Mouse (Mus musculus): Measurements from ENCODE around the gene Itgb2. TPM values are rescaled to one million over a fixed set of nuclear protein-coding genes. Genes with fewer than 3 reads are reported as not detected.

The Itgb2 gene
- polyA plus RNA-seq (2017; shearing (Covaris generic)) = 374 TPM

DNA sequence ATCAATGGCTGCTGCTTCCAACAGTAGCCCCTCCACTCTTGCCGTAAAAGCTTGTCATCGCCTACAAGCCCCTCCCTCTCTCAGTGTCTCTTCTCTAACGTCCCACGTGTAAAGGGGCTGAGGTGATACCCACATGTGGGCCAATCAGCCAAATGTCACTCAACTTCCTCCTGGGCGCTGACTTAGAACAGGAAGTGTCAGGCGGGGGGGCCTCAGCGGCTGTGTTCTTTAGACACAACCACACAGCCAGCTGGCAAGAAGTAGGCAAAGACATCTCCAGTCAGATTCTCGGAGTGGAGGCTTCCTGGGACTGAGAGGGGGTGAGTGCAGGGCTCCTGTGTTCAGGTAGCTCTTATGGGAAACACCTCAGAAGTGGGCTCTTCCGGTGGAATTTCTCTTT lies at the start of gene Itgb2:
Gene Itgb2, plus strand, starts transcription at position 113 of the 400 bp plus-strand sequence.

GRCm38 (mm10) chr10:77515385-77516348 lies 14.4 kb upstream of the Itgb2 start, which contains the start of gene Fam207a:
Fam207a (minus strand) TSS chr10:77515785.

GRCm38 (mm10) chr10:77581408-77582284 lies 51.6 kb downstream of the Itgb2 start, which contains the start of gene Pttg1ip:
Pttg1ip (plus strand) TSS chr10:77581720.

DNA sequence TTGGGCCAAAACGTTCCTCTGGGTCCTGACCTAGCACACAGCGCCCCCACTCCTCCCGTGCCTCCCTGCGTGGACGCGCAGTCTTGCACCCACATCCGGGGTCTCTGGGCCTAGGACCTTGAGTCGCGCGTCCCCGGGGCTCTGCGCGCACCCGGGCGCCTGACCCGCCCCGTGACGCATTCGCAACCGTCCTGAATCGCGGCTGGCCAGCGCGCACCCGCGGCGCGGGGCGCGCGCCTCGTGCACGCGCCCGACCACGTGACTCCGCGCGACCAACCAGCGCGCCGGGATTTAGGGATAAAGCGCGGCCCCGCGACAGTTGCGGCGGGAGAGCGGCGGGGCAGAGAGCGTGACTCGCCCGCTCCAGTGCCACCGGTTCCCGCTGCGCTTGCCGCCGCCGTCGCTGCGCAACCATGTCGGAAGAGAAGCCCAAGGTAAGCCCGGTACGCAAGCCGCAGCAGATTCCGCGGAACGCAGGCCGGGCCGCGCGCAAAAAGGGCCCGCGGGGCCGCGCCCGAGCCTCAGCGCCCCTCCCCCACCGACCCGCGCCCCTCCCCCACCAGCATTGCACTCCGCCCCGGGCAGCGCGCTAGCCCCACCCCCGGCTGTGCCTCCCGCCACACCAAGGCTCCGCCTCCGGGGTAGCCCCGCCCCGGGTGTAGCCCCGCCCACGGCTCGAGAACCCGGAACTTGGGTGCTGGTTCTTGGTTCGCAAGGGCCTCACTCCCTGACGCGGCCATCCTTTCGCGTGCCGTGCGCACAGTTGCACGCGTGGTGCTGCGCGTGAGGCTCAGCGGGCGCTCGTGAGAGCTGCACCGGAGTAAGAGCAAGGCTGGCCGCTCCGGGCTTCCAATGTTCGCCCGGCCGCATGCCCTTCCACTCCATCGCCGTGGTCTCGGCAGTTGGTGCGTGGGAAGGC lies 76.1 kb downstream of the Itgb2 start, which contains the start of the genes Sumo3 and Gm49325:
Gene Sumo3, plus strand, starts transcription at position 190 of the 919 bp plus-strand sequence.
Gene Gm49325, plus strand, starts transcription at position 290 of the 919 bp plus-strand sequence.

Other genes starting within 250 kb of the Itgb2 start
- 1.5 TPM for gene Adarb1, start 112.0 kb upstream of the Itgb2 start, polyA plus RNA-seq (2017; shearing (Covaris generic))
- 32.0 TPM for gene Fam207a, start 14.5 kb upstream of the Itgb2 start, polyA plus RNA-seq (2017; shearing (Covaris generic))
- gene Pttg1ip, start 51.5 kb downstream of the Itgb2 start, polyA plus RNA-seq (2017; shearing (Covaris generic)) = 123 TPM
- 113 TPM for gene Sumo3, start 75.8 kb downstream of the Itgb2 start, polyA plus RNA-seq (2017; shearing (Covaris generic))
- gene Gm49325, start 75.9 kb downstream of the Itgb2 start, polyA plus RNA-seq (2017; shearing (Covaris generic)) = not detected
- gene Ube2g2, start 92.0 kb downstream of the Itgb2 start, polyA plus RNA-seq (2017; shearing (Covaris generic)) = 55.7 TPM
- gene Tspear, start 156.3 kb downstream of the Itgb2 start, polyA plus RNA-seq (2017; shearing (Covaris generic)) = not detected
- not detected for gene Gm19402, start 160.5 kb downstream of the Itgb2 start, polyA plus RNA-seq (2017; shearing (Covaris generic))
- not detected for gene Gm9508, start 167.0 kb downstream of the Itgb2 start, polyA plus RNA-seq (2017; shearing (Covaris generic))
- not detected for gene Gm10272, start 176.4 kb downstream of the Itgb2 start, polyA plus RNA-seq (2017; shearing (Covaris generic))
- not detected for gene Gm10024, start 181.2 kb downstream of the Itgb2 start, polyA plus RNA-seq (2017; shearing (Covaris generic))
- not detected for gene Gm10142, start 185.6 kb downstream of the Itgb2 start, polyA plus RNA-seq (2017; shearing (Covaris generic))
- not detected for gene Krtap12-1, start 190.3 kb downstream of the Itgb2 start, polyA plus RNA-seq (2017; shearing (Covaris generic))
- gene Gm10100, start 196.2 kb downstream of the Itgb2 start, polyA plus RNA-seq (2017; shearing (Covaris generic)) = not detected
- gene Gm18596, start 212.4 kb downstream of the Itgb2 start, polyA plus RNA-seq (2017; shearing (Covaris generic)) = not detected
- not detected for gene Gm9736, start 221.1 kb downstream of the Itgb2 start, polyA plus RNA-seq (2017; shearing (Covaris generic))
- gene Gm3233, start 229.4 kb downstream of the Itgb2 start, polyA plus RNA-seq (2017; shearing (Covaris generic)) = not detected
- not detected for gene Gm3238, start 241.1 kb downstream of the Itgb2 start, polyA plus RNA-seq (2017; shearing (Covaris generic))
- gene Gm7138, start 246.7 kb downstream of the Itgb2 start, polyA plus RNA-seq (2017; shearing (Covaris generic)) = not detected